Mouse (Mus musculus): ENCODE measurements around the gene Plcl2.
"Not testable (repeated sequence)": the region's sequence is repeated elsewhere in the genome, so short reads cannot be mapped to it uniquely, and the experiment has no call there.

Gene Plcl2

GRCm38 (mm10) chr17:50684960-50685645, 175.9 kb downstream of the Plcl2 start:
- POLR2A ChIA-PET, result interaction anchor here in 1 of 4 experiments (0.7 kb wide), 1 partner anchor 56 kb away, joined by 3 read pairs; no protein-coding TSS in a partner anchor
- CTCF ChIA-PET, result no interaction called here

- POLR2A ChIA-PET, result no interaction called here
- CTCF ChIA-PET, result no interaction called here
These were observed 178.5 kb downstream of the Plcl2 start for GRCm38 (mm10) chr17:50687670-50688069.

- POLR2A ChIA-PET, result no interaction called here
- CTCF ChIA-PET, result no interaction called here
These were observed 178.9 kb downstream of the Plcl2 start for GRCm38 (mm10) chr17:50688135-50688534.

- POLR2A ChIA-PET, CTCF ChIA-PET: not testable (repeated sequence)
These were observed 189.2 kb downstream of the Plcl2 start for GRCm38 (mm10) chr17:50698410-50698809.

- POLR2A ChIA-PET, result interaction anchor here in 1 of 4 experiments (0.6 kb wide), 1 partner anchor 10 kb away, joined by 8 read pairs; no protein-coding TSS in a partner anchor
- CTCF ChIA-PET, result interaction anchor here in 1 of 4 experiments (0.6 kb wide), 1 partner anchor 125 kb away, joined by 3 read pairs; no protein-coding TSS in a partner anchor
These were observed 201.5 kb downstream of the Plcl2 start for GRCm38 (mm10) chr17:50710497-50711222.

- ChIA-PET CTCF (no interaction called here), POLR2A (no interaction called here)
These were observed 208.4 kb downstream of the Plcl2 start for GRCm38 (mm10) chr17:50717586-50717985.

GRCm38 (mm10) chr17:50724376-50724775, 215.2 kb downstream of the Plcl2 start:
- ChIA-PET POLR2A (no interaction called here), CTCF (interaction anchor here in 1 of 4 experiments (0.6 kb wide), 1 partner anchor 45 kb away, joined by 3 read pairs; no protein-coding TSS in a partner anchor)

GRCm38 (mm10) chr17:50726265-50726664, 217.1 kb downstream of the Plcl2 start:
- ChIA-PET POLR2A (no interaction called here), CTCF (no interaction called here)

- ChIA-PET POLR2A (interaction anchor here in 1 of 4 experiments (1.3 kb wide), 1 partner anchor 8 kb away, joined by 4 read pairs; no protein-coding TSS in a partner anchor), CTCF (no interaction called here)
These were observed 219.8 kb downstream of the Plcl2 start for GRCm38 (mm10) chr17:50729031-50729430.

GRCm38 (mm10) chr17:50729577-50729976, 220.4 kb downstream of the Plcl2 start:
- POLR2A ChIA-PET, result interaction anchor here in 1 of 4 experiments (0.6 to 1.3 kb wide), 2 partner anchors 9 to 29 kb away, joined by 4 to 5 read pairs; no protein-coding TSS in a partner anchor
- CTCF ChIA-PET, result no interaction called here

- POLR2A ChIA-PET, result interaction anchor here in 1 of 4 experiments (1.3 kb wide), 1 partner anchor 51 kb away, joined by 3 read pairs; no protein-coding TSS in a partner anchor
- CTCF ChIA-PET, result no interaction called here
These were observed 221.7 kb downstream of the Plcl2 start for GRCm38 (mm10) chr17:50730896-50731295.

GRCm38 (mm10) chr17:50731876-50732275, 222.7 kb downstream of the Plcl2 start:
- CTCF ChIA-PET, result interaction anchor here in 1 of 4 experiments (0.6 kb wide), 1 partner anchor 231 kb away, joined by 7 read pairs; no protein-coding TSS in a partner anchor
- POLR2A ChIA-PET, result interaction anchor here in 1 of 4 experiments (1.3 kb wide), 1 partner anchor 50 kb away, joined by 3 read pairs; no protein-coding TSS in a partner anchor

GRCm38 (mm10) chr17:50733390-50733789, 224.2 kb downstream of the Plcl2 start:
- ChIA-PET POLR2A (no interaction called here), CTCF (no interaction called here)

GRCm38 (mm10) chr17:50734781-50735180, 225.6 kb downstream of the Plcl2 start:
- ChIA-PET CTCF (interaction anchor here in 1 of 4 experiments (1.1 kb wide), 1 partner anchor 18 kb away, joined by 3 read pairs; no protein-coding TSS in a partner anchor), POLR2A (interaction anchor here in 1 of 4 experiments (0.8 kb wide), 1 partner anchor 372 kb away, joined by 3 read pairs; no protein-coding TSS in a partner anchor)

GRCm38 (mm10) chr17:50735382-50735954, 226.3 kb downstream of the Plcl2 start:
- ChIA-PET POLR2A (interaction anchor here in 1 of 4 experiments (0.5 to 0.8 kb wide), 2 partner anchors 62 to 372 kb away, joined by 3 to 7 read pairs; no protein-coding TSS in a partner anchor), CTCF (no interaction called here)

- POLR2A ChIA-PET, result interaction anchor here in 1 of 4 experiments (0.5 kb wide), 1 partner anchor 62 kb away, joined by 7 read pairs; no protein-coding TSS in a partner anchor
- CTCF ChIA-PET, result no interaction called here
These were observed 226.8 kb downstream of the Plcl2 start for GRCm38 (mm10) chr17:50735955-50736533.

GRCm38 (mm10) chr17:50737068-50737467, 227.9 kb downstream of the Plcl2 start:
- ChIA-PET POLR2A (interaction anchor here in 1 of 4 experiments (0.6 kb wide), 1 partner anchor 54 kb away, joined by 3 read pairs; no protein-coding TSS in a partner anchor), CTCF (interaction anchor here in 1 of 4 experiments (0.6 kb wide), 1 partner anchor 445 kb away, joined by 3 read pairs; no protein-coding TSS in a partner anchor)

All from embryonic stem cell, embryonic (primary cell).